Mouse (Mus musculus) heart, embryonic 15.5 days (tissue): ENCODE results near the gene 4930558K02Rik. TPM values are rescaled to one million over a fixed set of nuclear protein-coding genes. Genes with fewer than 3 reads are reported as not detected.

Source experiments
- ATAC-seq: fragments of 200-750 bp; cut with Nextera tagmentation; replicated peaks from 2 replicates; pipeline ENCODE4 v1.8.0; 2017; ENCODE audit warnings: low read depth, moderate TSS enrichment; ENCODE audit not compliant: insufficient number of reproducible peaks, insufficient read depth, low FRiP score
- H3K27ac ChIP-seq: fragments of 300-500 bp; sonication (generic); 2 replicates; pipeline ENCODE4 v1.5.1; 2015; ENCODE audit warnings: mild to moderate bottlenecking, inconsistent platforms
- H3K27me3 ChIP-seq: fragments of 300-500 bp; sonication (generic); 2 replicates; pipeline ENCODE4 v1.6.1; 2015; ENCODE audit warnings: inconsistent platforms
- H3K36me3 ChIP-seq: fragments of 300-500 bp; sonication (generic); 2 replicates; pipeline ENCODE4 v1.6.1; 2015; ENCODE audit warnings: mild to moderate bottlenecking, inconsistent platforms
- H3K4me1 ChIP-seq: fragments of 300-500 bp; sonication (generic); replicated peaks from 2 replicates; pipeline ENCODE4 v1.6.1; 2015; ENCODE audit warnings: inconsistent platforms
- H3K4me2 ChIP-seq: fragments of 300-500 bp; sonication (generic); 2 replicates; pipeline ENCODE4 v1.6.1; 2015; ENCODE audit warnings: inconsistent platforms, mild to moderate bottlenecking, moderate library complexity
- H3K4me3 ChIP-seq: fragments of 300-500 bp; sonication (generic); 2 replicates; pipeline ENCODE4 v1.5.1; 2015; ENCODE audit warnings: mild to moderate bottlenecking, inconsistent platforms
- H3K9ac ChIP-seq: fragments of 300-500 bp; sonication (generic); 2 replicates; pipeline ENCODE4 v1.6.1; 2015; ENCODE audit warnings: mild to moderate bottlenecking, inconsistent platforms
- H3K9me3 ChIP-seq: fragments of 300-500 bp; sonication (generic); replicated peaks from 2 replicates; pipeline ENCODE4 v1.6.1; 2016; ENCODE audit warnings: inconsistent platforms
- WGBS: fragments of 180-500 bp; shearing (Covaris S2); methylation state at CpG from one replicate; pipeline ENCODE4 v1.1.7; 2015; ENCODE audit warnings: mixed read lengths; 5-methylcytosine and 5-hydroxymethylcytosine counted together
- polyA plus RNA-seq: library from polyadenylated mRNA; unstranded; fragments of >200 nt; fragmentation: Nextera tagmentation; extraction: Ambion mirVana; gene quantifications from 2 replicates; pipeline ENCODE4 v1.2.1, GENCODE M21; 2015

4930558K02Rik gene
- polyA plus RNA-seq, 1 experiment from 2014 or later, result not detected

DNA sequence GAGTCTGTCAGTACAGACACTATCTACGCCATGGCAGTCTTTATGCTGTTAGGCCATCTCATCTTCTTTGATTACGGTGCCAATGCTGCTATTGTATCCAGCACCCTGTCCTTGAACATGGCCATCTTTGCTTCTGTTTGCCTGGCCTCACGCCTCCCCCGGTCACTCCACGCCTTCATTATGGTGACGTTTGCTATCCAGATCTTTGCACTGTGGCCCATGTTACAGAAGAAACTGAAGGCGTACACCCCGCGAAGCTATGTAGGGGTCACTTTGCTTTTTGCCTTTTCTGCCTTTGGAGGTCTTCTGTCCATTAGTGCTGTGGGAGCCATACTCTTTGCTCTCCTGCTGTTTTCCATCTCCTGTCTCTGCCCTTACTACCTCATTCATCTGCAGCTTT lies 8.6 kb downstream of the 4930558K02Rik start:
- Histone ChIP-seq H3K4me3 (no peak overlapping the region), H3K36me3 (0 out of 2 replicates have a peak, but pooled peaks cover 3% of the 10 kb centered on the region), H3K9me3 (no peaks in the 10 kb centered on the region), H3K27ac (no peak overlapping the region), H3K4me1 (peaks cover 17% of the 10 kb centered on the region), H3K9ac (no peak overlapping the region), H3K27me3 (no peaks in the 10 kb centered on the region), H3K4me2 (no peak overlapping the region)
- no peak for ATAC-seq
- 94% methylated on average over 9 of the region's 9 CpGs for WGBS

DNA sequence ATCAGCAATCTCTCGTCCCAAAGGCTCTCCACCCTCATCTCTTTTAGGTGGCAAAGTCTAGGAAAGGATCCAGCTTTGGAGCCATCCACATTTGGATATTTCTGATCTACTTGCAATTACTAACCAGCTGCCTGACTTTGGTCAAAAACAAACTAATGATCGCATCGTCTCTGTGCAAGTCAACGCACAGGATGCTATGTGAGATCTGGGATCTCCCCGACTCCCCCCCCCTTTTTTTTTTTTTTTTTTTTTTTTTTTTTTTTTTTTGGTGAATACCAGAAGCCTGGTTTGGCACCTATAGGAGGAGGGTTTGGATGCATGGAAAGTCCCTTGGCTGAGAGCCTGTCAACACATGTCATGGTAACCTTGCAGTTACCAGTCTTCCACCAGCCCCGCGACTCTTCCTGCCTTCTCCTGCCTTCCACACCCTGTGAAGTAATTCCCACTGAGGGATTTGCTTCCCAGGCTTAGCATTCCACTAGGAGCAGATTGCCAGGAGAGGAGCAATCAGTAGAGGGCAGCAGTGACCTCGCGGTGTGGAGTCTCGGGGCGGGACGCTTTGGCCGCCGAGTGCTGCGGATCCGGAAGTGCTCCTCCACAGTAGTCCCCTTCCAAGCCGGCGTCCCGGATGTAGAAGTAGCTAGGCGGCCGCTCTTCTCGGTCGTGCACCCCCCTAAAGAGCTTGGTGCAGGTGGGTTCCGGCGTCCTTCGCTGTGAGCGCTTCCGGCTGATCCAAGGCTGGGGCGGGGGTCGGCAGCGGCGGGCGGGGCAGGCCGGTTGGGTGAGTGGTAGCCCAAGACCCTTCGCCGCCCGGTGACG lies 10.6 kb downstream of the 4930558K02Rik start, which contains the start of gene Pigc:
Pigc (plus strand) TSS at position 598 of the 819 bp plus-strand sequence.
- Histone ChIP-seq H3K27me3 (no peaks in the 10 kb centered on the region), H3K4me3 (peak within 1 kb of the TSS; percentile 95), H3K4me2 (peak within 1 kb of the TSS; percentile 67), H3K36me3 (0 out of 2 replicates have a peak, but pooled peaks cover 3% of the 10 kb centered on the region), H3K9me3 (no peaks in the 10 kb centered on the region), H3K9ac (peak within 1 kb of the TSS; percentile 88), H3K27ac (peak within 1 kb of the TSS; percentile 88), H3K4me1 (peaks cover 16% of the 10 kb centered on the region)
- peak; percentile 94 for ATAC-seq
- 3% methylated on average over 37 of the region's 38 CpGs for WGBS

GRCm38 (mm10) chr1:161967936-161968335 lies 11.5 kb downstream of the 4930558K02Rik start:
- Histone ChIP-seq H3K36me3 (0 out of 2 replicates have a peak, but pooled peaks cover 3% of the 10 kb centered on the region), H3K27ac (no peak overlapping the region), H3K9me3 (no peaks in the 10 kb centered on the region), H3K4me1 (peaks cover 16% of the 10 kb centered on the region), H3K9ac (no peak overlapping the region), H3K27me3 (no peaks in the 10 kb centered on the region), H3K4me2 (no peak overlapping the region), H3K4me3 (no peak overlapping the region)
- no peak for ATAC-seq
- 59% methylated on average over 2 of the region's 2 CpGs for WGBS

DNA sequence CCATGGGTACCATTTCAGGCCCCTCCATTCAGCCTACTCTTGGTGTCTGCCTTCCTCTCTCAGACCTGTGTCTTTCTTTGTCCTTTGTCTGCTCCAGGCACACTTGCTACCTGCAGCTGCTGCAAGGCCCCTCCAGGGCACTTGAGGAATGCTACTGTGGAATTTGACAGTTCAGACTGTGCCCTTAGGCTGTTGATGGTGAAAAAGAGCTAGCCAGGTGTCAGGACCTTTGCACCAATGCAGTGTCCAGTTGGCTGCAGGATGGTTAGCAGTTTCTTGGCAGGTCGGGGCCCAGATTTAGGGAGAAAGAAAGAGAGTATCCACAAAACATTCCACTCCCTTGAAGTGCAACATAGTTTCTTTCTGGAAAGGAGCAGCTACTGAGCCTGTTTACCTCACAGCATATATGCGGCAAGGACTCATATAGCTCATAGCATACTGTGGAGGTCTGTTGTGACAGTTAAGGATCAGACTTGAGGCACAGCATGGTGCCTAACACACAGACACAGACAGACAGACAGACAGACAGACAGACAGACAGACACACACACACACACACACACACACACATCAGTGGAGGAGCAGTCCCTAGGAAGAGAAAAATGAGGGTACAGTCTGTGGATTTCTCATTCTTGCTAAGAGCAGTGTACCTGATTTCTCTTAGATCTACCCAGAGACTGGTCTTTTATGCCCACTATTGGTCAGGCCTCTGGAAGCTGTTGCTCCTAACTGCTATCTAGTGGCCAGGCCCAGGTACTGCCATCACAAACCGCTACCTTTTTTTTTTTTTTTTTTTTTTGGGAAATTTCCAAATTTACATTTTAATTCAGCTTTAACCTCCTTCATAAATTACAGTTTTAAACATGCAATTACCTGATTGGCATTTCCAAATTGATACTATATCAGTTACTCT lies 16.7 kb downstream of the 4930558K02Rik start:
- H3K4me3 ChIP-seq, result no peak overlapping the region
- no peak overlapping the region for H3K9ac ChIP-seq
- no peaks in the 10 kb centered on the region for H3K9me3 ChIP-seq
- H3K4me2 ChIP-seq, result no peak overlapping the region
- peaks cover 6% of the 10 kb centered on the region; the same call in 1 of the 2 replicates for H3K4me1 ChIP-seq
- no peaks in the 10 kb centered on the region for H3K27me3 ChIP-seq
- H3K36me3 ChIP-seq, result no peaks in the 10 kb centered on the region
- WGBS, result 36% methylated on average over 3 of the region's 3 CpGs
- H3K27ac ChIP-seq, result no peak overlapping the region
- ATAC-seq, result no peak

- 74% methylated on average over 19 of the region's 19 CpGs for WGBS
- no peaks in the 10 kb centered on the region for H3K9me3 ChIP-seq
- ATAC-seq, result no peak
- H3K27ac ChIP-seq, result no peak overlapping the region
- H3K9ac ChIP-seq, result no peak overlapping the region
- H3K4me2 ChIP-seq, result no peak overlapping the region
- no peaks in the 10 kb centered on the region for H3K27me3 ChIP-seq
- H3K4me1 ChIP-seq, result peaks cover 6% of the 10 kb centered on the region; the same call in 1 of the 2 replicates
- no peaks in the 10 kb centered on the region for H3K36me3 ChIP-seq
- no peak overlapping the region for H3K4me3 ChIP-seq
Measured at GRCm38 (mm10) chr1:161957964-161958950, 21.2 kb downstream of the 4930558K02Rik start.

GRCm38 (mm10) chr1:161955846-161956245 lies 23.6 kb downstream of the 4930558K02Rik start:
- H3K9me3 ChIP-seq, result no peaks in the 10 kb centered on the region
- H3K27me3 ChIP-seq, result no peaks in the 10 kb centered on the region
- no peak overlapping the region for H3K4me2 ChIP-seq
- H3K9ac ChIP-seq, result no peak overlapping the region
- H3K4me3 ChIP-seq, result no peak overlapping the region
- no peaks in the 10 kb centered on the region for H3K36me3 ChIP-seq
- WGBS, result 56% methylated on average over 5 of the region's 5 CpGs
- no peak overlapping the region for H3K27ac ChIP-seq
- H3K4me1 ChIP-seq, result no peaks in the 10 kb centered on the region
- no peak for ATAC-seq

DNA sequence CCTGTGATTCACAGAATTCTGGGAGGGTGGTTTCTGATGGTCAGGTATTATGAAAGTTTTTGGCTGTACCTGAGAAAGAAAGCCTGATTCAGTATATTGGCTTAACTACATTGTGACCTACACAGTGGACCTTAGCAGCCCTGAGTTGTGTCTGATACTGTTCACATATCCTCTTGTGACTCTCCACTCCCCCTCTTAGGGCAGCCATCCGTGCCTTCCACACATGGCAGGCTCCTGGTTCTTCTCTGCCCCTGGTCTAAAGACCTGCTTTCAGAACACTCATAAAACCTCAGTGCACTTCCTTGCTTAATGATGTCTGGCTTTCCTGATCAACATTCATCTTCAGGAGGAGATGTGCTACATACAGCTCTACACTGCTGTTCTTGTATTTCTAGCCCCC lies 26.8 kb downstream of the 4930558K02Rik start:
- Histone ChIP-seq H3K36me3 (no peaks in the 10 kb centered on the region), H3K27ac (no peak overlapping the region), H3K9me3 (no peaks in the 10 kb centered on the region), H3K4me3 (no peak overlapping the region), H3K4me1 (no peaks in the 10 kb centered on the region), H3K27me3 (no peaks in the 10 kb centered on the region), H3K4me2 (no peak overlapping the region), H3K9ac (no peak overlapping the region)
- ATAC-seq, result no peak
- 38% methylated on average over 1 of the region's 1 CpGs for WGBS

GRCm38 (mm10) chr1:161951009-161951779 lies 28.2 kb downstream of the 4930558K02Rik start:
- Histone ChIP-seq H3K9me3 (no peaks in the 10 kb centered on the region), H3K36me3 (no peaks in the 10 kb centered on the region), H3K4me3 (no peak overlapping the region), H3K4me2 (no peak overlapping the region), H3K9ac (no peak overlapping the region), H3K4me1 (no peaks in the 10 kb centered on the region), H3K27ac (no peak overlapping the region), H3K27me3 (no peaks in the 10 kb centered on the region)
- no peak for ATAC-seq
- WGBS, result 76% methylated on average over 5 of the region's 5 CpGs

GRCm38 (mm10) chr1:161942082-161942481 lies 37.4 kb downstream of the 4930558K02Rik start:
- ATAC-seq, result no peak
- H3K27ac ChIP-seq, result no peak overlapping the region
- H3K4me3 ChIP-seq, result no peak overlapping the region
- H3K9ac ChIP-seq, result no peak overlapping the region
- H3K9me3 ChIP-seq, result no peaks in the 10 kb centered on the region
- no peaks in the 10 kb centered on the region for H3K27me3 ChIP-seq
- H3K4me2 ChIP-seq, result no peak overlapping the region
- no peaks in the 10 kb centered on the region for H3K4me1 ChIP-seq
- H3K36me3 ChIP-seq, result no peaks in the 10 kb centered on the region
- WGBS, result 72% methylated on average over 2 of the region's 2 CpGs

- no peaks in the 10 kb centered on the region for H3K4me1 ChIP-seq
- no peak overlapping the region for H3K4me2 ChIP-seq
- no peak overlapping the region for H3K9ac ChIP-seq
- H3K27me3 ChIP-seq, result no peaks in the 10 kb centered on the region
- 80% methylated on average over 4 of the region's 4 CpGs for WGBS
- no peak overlapping the region for H3K4me3 ChIP-seq
- no peak for ATAC-seq
- H3K27ac ChIP-seq, result no peak overlapping the region
- H3K9me3 ChIP-seq, result no peaks in the 10 kb centered on the region
- no peaks in the 10 kb centered on the region for H3K36me3 ChIP-seq
Measured at GRCm38 (mm10) chr1:161932286-161932685, 47.1 kb downstream of the 4930558K02Rik start.
